Mouse (Mus musculus) ES-Bruce4 (cell line): ENCODE measurements at regions not wholly inside any gene's neighbourhood (a gene's known extent, or its start where the extent isn't known, plus 50 kb on each side); places are given as distances from the start of the nearest gene placed in this dataset.
A peak's percentile ranks its signal among the peaks of the same experiment; 100 is the strongest.

ENCODE experiments used
- H3K27ac ChIP-seq: 2 replicates; pipeline ENCODE4 v1.5.1; 2012; ENCODE audit warnings: low read length, inconsistent platforms; ENCODE audit not compliant: insufficient read depth
- H3K27me3 ChIP-seq: 2 replicates; pipeline ENCODE4 v1.6.1; 2012; ENCODE audit warnings: mild to moderate bottlenecking, low read length, inconsistent platforms; ENCODE audit not compliant: control insufficient read depth, poor library complexity, insufficient read depth, severe bottlenecking
- H3K36me3 ChIP-seq: 2 replicates; pipeline ENCODE4 v1.6.1; 2012; ENCODE audit warnings: inconsistent platforms, mild to moderate bottlenecking, low read length, moderate library complexity; ENCODE audit not compliant: control insufficient read depth, poor library complexity, insufficient read depth, severe bottlenecking
- H3K4me1 ChIP-seq: one replicate; pipeline ENCODE4 v1.8.1; 2011; ENCODE audit warnings: low read length; ENCODE audit not compliant: control insufficient read depth, insufficient read depth
- H3K4me3 ChIP-seq: 2 replicates; pipeline ENCODE4 v1.5.1; 2011; ENCODE audit warnings: low read depth, mild to moderate bottlenecking, low read length
- H3K9ac ChIP-seq: 2 replicates; pipeline ENCODE4 v1.6.1; 2012; ENCODE audit warnings: low read depth, mild to moderate bottlenecking, inconsistent platforms; ENCODE audit not compliant: poor library complexity, severe bottlenecking
- H3K9me3 ChIP-seq: replicated peaks from 2 replicates; pipeline ENCODE4 v1.6.1; 2012; ENCODE audit warnings: mild to moderate bottlenecking, low read length, inconsistent platforms; ENCODE audit not compliant: control insufficient read depth, poor library complexity, insufficient read depth, severe bottlenecking
- CTCF ChIP-seq: IDR thresholded peaks from one replicate; pipeline ENCODE4 v1.8.1; 2011; ENCODE audit warnings: low read depth, low read length
- EP300 ChIP-seq: IDR thresholded peaks from 2 replicates; pipeline ENCODE4 v1.6.1; 2011; ENCODE audit warnings: low read depth, low read length; ENCODE audit not compliant: insufficient read depth
- POLR2A ChIP-seq: IDR thresholded peaks from one replicate; pipeline ENCODE4 v1.8.1; 2011; ENCODE audit warnings: low read length; ENCODE audit not compliant: insufficient read depth

- no peaks in the 10 kb centered on the region for H3K36me3 ChIP-seq
- no peaks in the 10 kb centered on the region for H3K4me1 ChIP-seq
- H3K9me3 ChIP-seq = peaks cover 5% of the 10 kb centered on the region
- no peak overlapping the region for H3K27ac ChIP-seq
- no peaks in the 10 kb centered on the region for H3K27me3 ChIP-seq
- H3K4me3 ChIP-seq = no peak overlapping the region
- no peak for TF ChIP-seq CTCF
- TF ChIP-seq POLR2A = no peak
- no peak for TF ChIP-seq EP300
- no peak overlapping the region for H3K9ac ChIP-seq
Observed at GRCm38 (mm10) chr9:62205264-62205663, 76.7 kb downstream of the Spesp1 start.

- no peaks in the 10 kb centered on the region for H3K36me3 ChIP-seq
- no peaks in the 10 kb centered on the region for H3K4me1 ChIP-seq
- TF ChIP-seq CTCF = no peak
- TF ChIP-seq EP300 = no peak
- TF ChIP-seq POLR2A = no peak
- no peaks in the 10 kb centered on the region for H3K27me3 ChIP-seq
- peaks cover 5% of the 10 kb centered on the region for H3K9me3 ChIP-seq
- no peak overlapping the region for H3K9ac ChIP-seq
- no peak overlapping the region for H3K4me3 ChIP-seq
- H3K27ac ChIP-seq = no peak overlapping the region
Observed at GRCm38 (mm10) chr9:62203556-62203955, 78.5 kb downstream of the Spesp1 start.

DNA sequence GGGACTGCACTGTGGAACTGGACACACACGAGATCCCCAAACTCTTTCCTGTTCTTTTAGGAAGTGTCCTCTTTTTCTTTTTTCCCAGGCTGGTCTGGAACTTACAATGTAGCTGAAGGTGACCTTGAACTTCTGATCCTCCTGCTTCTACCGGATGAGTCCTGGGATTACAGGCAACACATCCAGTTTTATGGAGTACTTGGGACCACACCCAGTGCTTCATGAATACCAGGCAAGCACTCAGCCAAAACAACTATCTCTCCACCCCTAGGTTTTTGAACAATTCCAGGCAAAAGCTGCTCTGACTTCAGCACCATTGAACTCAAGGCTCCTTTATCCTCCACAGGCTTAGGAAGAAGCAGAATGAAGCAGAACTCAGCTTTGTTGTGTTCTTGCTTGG, 79.7 kb downstream of the Spesp1 start:
- H3K27ac ChIP-seq = peak overlapping the region; percentile 68; the same call in 1 of the 2 replicates
- H3K36me3 ChIP-seq = no peaks in the 10 kb centered on the region
- no peaks in the 10 kb centered on the region for H3K27me3 ChIP-seq
- peaks cover 5% of the 10 kb centered on the region for H3K9me3 ChIP-seq
- TF ChIP-seq POLR2A (no peak), CTCF (no peak)
- H3K9ac ChIP-seq = no peak overlapping the region
- H3K4me1 ChIP-seq = no peaks in the 10 kb centered on the region
- no peak overlapping the region for H3K4me3 ChIP-seq

DNA sequence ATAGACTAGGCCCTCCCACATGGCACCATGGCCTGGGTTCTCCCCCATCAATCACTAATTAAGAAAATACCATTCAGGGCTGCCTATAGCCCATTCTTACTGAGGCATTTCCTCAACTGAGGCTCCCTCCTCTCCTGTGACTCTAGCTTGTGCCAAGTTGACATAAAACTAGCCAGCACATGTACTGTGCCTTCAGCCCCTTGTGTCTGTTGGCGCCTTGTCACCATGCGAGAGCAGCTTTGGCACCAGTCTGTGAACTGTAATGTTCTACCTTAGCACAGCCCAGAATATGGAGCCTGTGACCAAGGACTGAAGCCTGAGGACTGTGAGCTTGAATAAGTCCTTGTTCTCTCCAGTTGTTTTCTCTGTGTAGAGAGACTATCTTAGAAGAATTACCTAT, 75.0 kb upstream of the Glce start:
- Histone ChIP-seq H3K4me1 (peaks cover 2% of the 10 kb centered on the region), H3K27ac (no peak overlapping the region), H3K27me3 (no peaks in the 10 kb centered on the region), H3K9ac (no peak overlapping the region), H3K36me3 (no peaks in the 10 kb centered on the region), H3K4me3 (no peak overlapping the region), H3K9me3 (no peaks in the 10 kb centered on the region)
- TF ChIP-seq CTCF (no peak), POLR2A (no peak), EP300 (no peak)

DNA sequence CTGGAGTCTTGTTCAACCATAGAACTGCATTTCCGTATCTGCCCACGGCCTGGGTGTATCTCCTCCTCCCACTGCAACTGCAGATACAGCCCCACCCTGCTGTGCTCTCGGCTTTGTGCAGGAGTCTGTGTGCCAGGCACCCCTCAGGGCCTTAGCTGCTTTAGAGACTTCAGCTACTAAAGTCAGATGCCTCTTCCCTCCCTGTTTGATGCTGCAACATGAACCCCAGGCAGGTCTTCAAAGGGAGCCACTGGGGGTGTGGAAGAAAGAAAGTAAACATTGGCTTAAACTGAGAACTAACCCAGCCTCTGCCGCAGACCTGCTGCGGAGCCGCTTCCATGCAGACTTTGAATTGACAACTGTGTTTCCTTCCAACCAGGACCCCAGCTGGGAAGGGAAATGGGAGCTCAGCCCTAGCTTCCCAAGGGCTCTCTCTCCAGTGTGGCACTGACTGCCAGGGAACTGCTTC, 70.0 kb upstream of the Glce start:
- H3K9me3 ChIP-seq = no peaks in the 10 kb centered on the region
- H3K4me1 ChIP-seq = peaks cover 5% of the 10 kb centered on the region
- no peak for TF ChIP-seq CTCF
- TF ChIP-seq POLR2A = no peak
- no peak for TF ChIP-seq EP300
- no peak overlapping the region for H3K9ac ChIP-seq
- no peaks in the 10 kb centered on the region for H3K27me3 ChIP-seq
- H3K27ac ChIP-seq = no peak overlapping the region
- no peak overlapping the region for H3K4me3 ChIP-seq
- H3K36me3 ChIP-seq = no peaks in the 10 kb centered on the region

GRCm38 (mm10) chr9:62190474-62190873, 68.0 kb upstream of the Glce start:
- Histone ChIP-seq H3K9ac (no peak overlapping the region), H3K4me3 (no peak overlapping the region), H3K36me3 (no peaks in the 10 kb centered on the region), H3K9me3 (no peaks in the 10 kb centered on the region), H3K27me3 (no peaks in the 10 kb centered on the region), H3K27ac (no peak overlapping the region), H3K4me1 (peaks cover 5% of the 10 kb centered on the region)
- no peak for TF ChIP-seq EP300
- no peak for TF ChIP-seq CTCF
- no peak for TF ChIP-seq POLR2A
